Mouse (Mus musculus) Patski (cell line): Measurements from ENCODE around the gene Rcsd1. TPM values are rescaled to one million over a fixed set of nuclear protein-coding genes. Genes with fewer than 3 reads are reported as not detected.

ENCODE experiments used
- ATAC-seq: fragments of 100-300 bp; one replicate; pipeline ENCODE4 v1.8.0; 2021
- CTCF ChIA-PET: fragments of 350-600 bp; sonication (Branson Sonifier 250); formaldehyde crosslinking; loops from one replicate; lab custom pipeline; 2022; ENCODE audit warnings: inconsistent platforms; lab: Charles Lee
- POLR2A ChIA-PET: fragments of 350-600 bp; sonication (Branson Sonifier 250); formaldehyde crosslinking; loops from one replicate; lab custom pipeline; 2022; ENCODE audit warnings: antibody characterized with exemption, inconsistent platforms; lab: Charles Lee
- DNase-seq: peaks from one replicate; pipeline ENCODE4 v3.0.0-alpha.2; 2011; ENCODE audit warnings: low read depth, low spot score
- H3K27me3 ChIP-seq: fragments of 371-371 bp; one replicate; pipeline ENCODE4 v1.5.1; 2021
- CTCF ChIP-seq: fragments of 100-300 bp; IDR thresholded peaks from one replicate; pipeline ENCODE4 v1.5.1; 2021
- in situ Hi-C: fragments of 300-500 bp; cut with MboI; formaldehyde crosslinking; loops from 3 replicates; pipeline ENCODE4 v1.11.1; 2018; ENCODE audit warnings: low pct_unique_long_range_greater_than_20kb, mixed read lengths
- polyA plus RNA-seq: library from polyadenylated mRNA; unstranded; gene quantifications from one replicate; pipeline ENCODE4 v1.2.3, GENCODE M21; 2021

The Rcsd1 gene
- polyA plus RNA-seq, 1 experiment from 2014 or later: 0.24 TPM

DNA sequence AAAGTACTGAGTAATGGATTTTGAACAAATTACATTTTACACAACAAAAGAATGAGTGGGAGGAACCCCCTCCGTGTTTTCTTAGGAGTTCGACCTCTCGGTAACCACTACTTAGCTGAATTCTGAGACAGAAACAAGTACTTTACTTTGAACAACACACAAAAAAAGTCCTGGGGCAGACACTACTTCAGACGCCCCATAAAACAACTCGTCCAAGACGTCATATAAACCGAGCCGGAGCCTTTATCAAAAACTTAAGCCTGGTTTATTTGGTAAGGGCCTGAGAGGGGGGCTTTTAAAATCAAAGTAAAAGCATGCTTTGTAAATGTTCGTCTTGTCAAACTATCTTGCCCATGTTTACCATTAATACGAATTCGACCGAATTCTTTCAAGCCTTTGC, 76.2 kb downstream of the Rcsd1 start:
- CTCF ChIA-PET: no interaction called here
- ATAC-seq (no peak), DNase-seq (no peak)
- in situ Hi-C loops: no loop called here
- no peak for TF ChIP-seq CTCF
- H3K27me3 ChIP-seq: no peaks in the 10 kb centered on the region
- POLR2A ChIA-PET: interaction anchor here (0.6 kb wide), 1 partner anchor 44 kb away, joined by 3 read pairs; no protein-coding TSS in a partner anchor

- ATAC-seq: no peak
- no peak for DNase-seq
- ChIA-PET POLR2A (no interaction called here), CTCF (interaction anchor here (1.7 to 2.2 kb wide), 2 partner anchors 10 to 47 kb away, joined by 6 to 7 read pairs; no protein-coding TSS in a partner anchor)
- no peak for TF ChIP-seq CTCF
- H3K27me3 ChIP-seq: no peaks in the 10 kb centered on the region
- in situ Hi-C loops: no loop called here
These were observed 78.4 kb downstream of the Rcsd1 start for GRCm38 (mm10) chr1:165631136-165631535.

DNA sequence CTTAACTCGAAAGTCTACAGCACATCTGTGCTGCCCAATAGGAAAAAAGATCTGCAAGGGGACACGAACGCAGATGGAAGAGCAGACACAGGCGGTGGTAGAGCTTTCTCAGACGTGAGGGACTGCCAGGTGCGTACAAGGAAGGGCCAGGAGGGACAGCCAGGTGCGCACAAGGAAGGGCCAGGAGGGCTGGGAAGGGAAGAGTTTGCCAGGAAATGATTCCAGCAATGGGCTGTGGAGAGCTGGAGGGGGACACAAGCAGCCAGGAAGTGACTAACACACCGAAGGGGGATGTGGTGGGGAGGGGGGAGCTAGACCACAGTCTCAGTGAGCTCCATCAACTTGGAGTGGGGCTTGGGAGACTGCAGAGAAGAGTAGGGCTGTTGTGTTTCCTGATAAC, 79.6 kb downstream of the Rcsd1 start:
- DNase-seq (no peak), ATAC-seq (no peak)
- TF ChIP-seq CTCF: no peak
- in situ Hi-C loops: no loop called here
- H3K27me3 ChIP-seq: no peaks in the 10 kb centered on the region
- POLR2A ChIA-PET: no interaction called here
- CTCF ChIA-PET: interaction anchor here (2.2 kb wide), 1 partner anchor 46 kb away, joined by 6 read pairs; no protein-coding TSS in a partner anchor

DNA sequence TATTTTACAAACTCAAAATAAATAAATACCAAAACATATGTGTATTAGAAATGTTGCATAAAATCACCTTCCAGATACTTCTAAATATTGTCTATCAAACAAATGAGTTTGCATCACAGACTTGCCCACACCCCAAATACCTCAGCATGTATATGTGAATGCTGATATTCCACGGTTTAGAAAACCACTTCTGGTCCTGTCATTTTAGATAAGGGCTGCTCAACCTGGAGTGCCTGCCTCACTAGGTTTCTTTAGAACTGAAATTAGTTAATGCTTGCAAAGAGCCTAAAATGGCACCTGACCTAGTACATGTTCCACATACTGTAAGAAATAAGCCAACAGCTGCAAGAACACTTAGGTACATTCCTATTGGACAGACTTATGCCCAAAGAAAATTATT, 81.0 kb downstream of the Rcsd1 start:
- DNase-seq (no peak), ATAC-seq (no peak)
- ChIA-PET CTCF (interaction anchor here (0.5 kb wide), 1 partner anchor 17 kb away, joined by 3 read pairs; no protein-coding TSS in a partner anchor), POLR2A (no interaction called here)
- TF ChIP-seq CTCF: no peak
- in situ Hi-C loops: no loop called here
- H3K27me3 ChIP-seq: no peaks in the 10 kb centered on the region

DNA sequence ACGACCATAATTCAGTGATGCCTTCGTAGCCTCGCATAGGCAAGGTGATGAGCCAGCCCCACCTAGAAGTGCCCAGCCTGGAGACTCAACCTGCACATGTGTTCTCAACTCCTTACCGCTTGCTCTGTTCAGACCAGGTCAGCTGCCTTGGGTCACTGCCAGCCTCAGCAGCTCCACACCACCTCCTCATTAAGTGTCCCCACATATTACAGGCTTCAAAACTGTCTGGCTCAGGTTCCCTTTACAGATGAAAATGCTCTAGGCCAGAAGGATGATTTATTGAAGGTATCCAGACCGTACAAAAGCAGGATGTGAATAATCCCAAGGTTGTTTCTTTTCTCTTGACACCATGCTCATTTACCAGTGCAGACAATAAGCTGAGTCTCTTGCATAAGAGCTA, 83.7 kb downstream of the Rcsd1 start:
- ChIA-PET POLR2A (no interaction called here), CTCF (interaction anchor here (0.6 to 2.3 kb wide), 3 partner anchors 10 to 32 kb away, joined by 3 to 4 read pairs (median 4); no protein-coding TSS in a partner anchor)
- no peak for ATAC-seq
- TF ChIP-seq CTCF: no peak
- no peak for DNase-seq
- no peaks in the 10 kb centered on the region for H3K27me3 ChIP-seq
- in situ Hi-C loops: no loop called here

DNA sequence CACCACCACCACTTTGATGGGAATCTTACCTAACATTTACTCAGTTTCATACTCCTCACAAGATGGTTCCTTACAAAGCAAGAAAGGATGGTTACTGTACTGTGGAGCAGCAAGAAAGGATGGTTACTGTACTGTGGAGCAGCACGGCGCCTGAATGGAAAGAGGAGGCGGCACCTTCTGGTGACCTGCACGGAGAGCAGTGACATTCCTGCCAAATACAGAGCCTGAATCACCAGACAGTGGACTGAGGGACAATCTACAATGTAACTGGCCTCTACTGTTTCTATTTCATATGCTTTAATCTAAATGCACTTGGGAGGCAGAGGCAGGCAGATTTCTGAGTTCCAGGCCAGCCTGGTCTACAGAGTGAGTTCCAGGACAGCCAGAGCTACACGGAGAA, 84.5 kb downstream of the Rcsd1 start:
- TF ChIP-seq CTCF: no peak
- in situ Hi-C loops: no loop called here
- no peak for DNase-seq
- ChIA-PET POLR2A (no interaction called here), CTCF (interaction anchor here (2.3 kb wide), 1 partner anchor 32 kb away, joined by 4 read pairs; no protein-coding TSS in a partner anchor)
- ATAC-seq: no peak
- no peaks in the 10 kb centered on the region for H3K27me3 ChIP-seq

GRCm38 (mm10) chr1:165618201-165618624, 91.3 kb downstream of the Rcsd1 start:
- ChIA-PET CTCF (interaction anchor here (2.5 kb wide), 1 partner anchor 9 kb away, joined by 6 read pairs; no protein-coding TSS in a partner anchor), POLR2A (no interaction called here)
- ATAC-seq (no peak), DNase-seq (no peak)
- H3K27me3 ChIP-seq: no peaks in the 10 kb centered on the region
- in situ Hi-C loops: no loop called here
- TF ChIP-seq CTCF: no peak

GRCm38 (mm10) chr1:165617166-165617891, 92.2 kb downstream of the Rcsd1 start:
- DNase-seq: no peak
- ChIA-PET POLR2A (no interaction called here), CTCF (interaction anchor here (2.5 kb wide), 1 partner anchor 10 kb away, joined by 6 read pairs; no protein-coding TSS in a partner anchor)
- TF ChIP-seq CTCF: no peak
- in situ Hi-C loops: no loop called here
- no peaks in the 10 kb centered on the region for H3K27me3 ChIP-seq
- ATAC-seq: no peak

- no peak for ATAC-seq
- TF ChIP-seq CTCF: no peak
- ChIA-PET POLR2A (no interaction called here), CTCF (interaction anchor here (1.4 to 2.5 kb wide), 2 partner anchors 9 to 11 kb away, joined by 3 to 6 read pairs; no protein-coding TSS in a partner anchor)
- H3K27me3 ChIP-seq: no peaks in the 10 kb centered on the region
- DNase-seq: no peak
- in situ Hi-C loops: no loop called here
These were observed 92.9 kb downstream of the Rcsd1 start for GRCm38 (mm10) chr1:165616652-165617051.

DNA sequence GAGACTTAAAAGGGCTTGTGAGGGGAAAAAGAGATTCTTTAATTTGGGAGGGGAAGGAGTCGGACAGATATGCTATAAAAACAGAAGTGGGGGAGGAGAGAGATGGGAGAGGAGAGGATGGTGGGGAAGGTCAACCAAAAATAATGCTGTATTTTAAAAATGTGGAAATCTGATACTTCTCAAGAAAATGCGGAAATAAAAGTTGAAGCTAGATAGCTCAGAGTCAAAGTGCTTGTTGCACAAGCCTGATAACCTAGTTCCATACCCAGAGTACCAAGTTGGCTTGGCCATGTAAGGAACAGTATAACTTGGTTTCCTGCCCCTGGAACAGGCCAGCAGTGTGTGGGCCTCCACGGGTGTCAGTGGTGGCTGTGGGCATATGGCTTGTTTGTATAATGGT, 94.8 kb downstream of the Rcsd1 start:
- ATAC-seq (no peak), DNase-seq (no peak)
- no peak for TF ChIP-seq CTCF
- H3K27me3 ChIP-seq: no peaks in the 10 kb centered on the region
- ChIA-PET CTCF (interaction anchor here (1.1 kb wide), 2 partner anchors 27 to 31 kb away, joined by 3 read pairs; no protein-coding TSS in a partner anchor), POLR2A (no interaction called here)
- in situ Hi-C loops: no loop called here

- no peak for DNase-seq
- H3K27me3 ChIP-seq: no peaks in the 10 kb centered on the region
- ATAC-seq: no peak
- POLR2A ChIA-PET: no interaction called here
- in situ Hi-C loops: no loop called here
- CTCF ChIA-PET: interaction anchor here (1.1 kb wide), 1 partner anchor 30 kb away, joined by 3 read pairs; no protein-coding TSS in a partner anchor
- no peak for TF ChIP-seq CTCF
These were observed 95.6 kb downstream of the Rcsd1 start for GRCm38 (mm10) chr1:165613926-165614325.
